ENCODE assay signal across 9 mouse cellular contexts in the genomic region with DNA sequence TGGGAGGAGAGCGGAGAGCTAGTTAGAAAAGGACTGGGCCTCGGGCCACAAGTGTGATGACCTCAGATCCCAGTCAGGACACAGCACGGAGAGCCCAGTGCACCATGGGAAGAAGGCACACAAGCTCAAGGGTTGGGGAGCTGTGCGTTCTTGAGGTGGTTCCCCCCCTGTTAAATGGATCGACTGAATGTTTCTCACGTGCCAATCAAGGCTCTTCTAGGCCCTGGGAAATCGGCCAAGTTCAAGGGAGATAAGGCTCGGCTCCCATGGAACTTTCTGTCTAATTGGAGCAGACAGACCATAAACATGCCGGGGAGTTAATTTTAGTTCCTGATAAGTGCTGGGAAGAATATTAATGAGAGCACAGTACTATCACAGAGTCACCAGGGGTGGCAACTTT. TPM values are rescaled to one million over a fixed set of nuclear protein-coding genes. Genes with fewer than 3 reads are reported as not detected.
A peak's percentile ranks its signal among the peaks of the same experiment; 100 is the strongest.
DNase-seq lines count a peak whose midpoint lies in the region; ATAC-seq lines count a peak whose summit lies in the region.
"Had no signal": no experiment of that assay in that cellular context is flagged by ENCODE, and none has a peak within 500 bp of the region (broad histone marks: within the 10 kb centered on the region; RNA-seq: fewer than 3 reads in every experiment).

No protein-coding gene starts in this region.

- H3K4me2 ChIP-seq in midbrain, embryonic 14.5 days (ENCODE audit: low read length): no peak overlapping the region
- no peak overlapping the region for H3K4me2 ChIP-seq in midbrain, embryonic 13.5 days (replicated peaks)
- 0 out of 2 replicates have a peak overlapping the region, but pooled peaks have one; percentile 16 for H3K4me2 ChIP-seq in heart, embryonic 12.5 days
- no peak overlapping the region for H3K4me2 ChIP-seq in kidney, embryonic 15.5 days
- H3K4me2 ChIP-seq: hindbrain, embryonic 15.5 days had no signal

- WGBS in midbrain, embryonic 14.5 days: 39% methylated on average over 9 of the region's 9 CpGs
- WGBS in midbrain, embryonic 13.5 days: 48% methylated on average over 9 of the region's 9 CpGs
- WGBS in heart, embryonic 12.5 days: 10% methylated on average over 9 of the region's 9 CpGs
- WGBS in kidney, embryonic 15.5 days: 50% methylated on average over 9 of the region's 9 CpGs
- 85% methylated on average over 9 of the region's 9 CpGs for WGBS in midbrain, embryonic 10.5 days

- peaks cover 26% of the 10 kb centered on the region for H3K4me1 ChIP-seq in midbrain, embryonic 14.5 days (ENCODE audit: control insufficient read depth, insufficient read depth, low read length)
- peaks cover 62% of the 10 kb centered on the region for H3K4me1 ChIP-seq in midbrain, embryonic 13.5 days (replicated peaks)
- H3K4me1 ChIP-seq in heart, embryonic 12.5 days (replicated peaks): peaks cover 77% of the 10 kb centered on the region
- peaks cover 57% of the 10 kb centered on the region for H3K4me1 ChIP-seq in kidney, embryonic 15.5 days
- H3K4me1 ChIP-seq in midbrain, embryonic 10.5 days: peaks cover 42% of the 10 kb centered on the region

- no peaks in the 10 kb centered on the region for H3K9me3 ChIP-seq in midbrain, embryonic 14.5 days (ENCODE audit: control insufficient read depth, low read length)
- H3K9me3 ChIP-seq in midbrain, embryonic 13.5 days: no peaks in the 10 kb centered on the region
- no peaks in the 10 kb centered on the region for H3K9me3 ChIP-seq in heart, embryonic 12.5 days (replicated peaks)
- no peaks in the 10 kb centered on the region for H3K9me3 ChIP-seq in kidney, embryonic 15.5 days (replicated peaks)
- no peaks in the 10 kb centered on the region for H3K9me3 ChIP-seq in midbrain, embryonic 10.5 days (replicated peaks)
- H3K9me3 ChIP-seq: hindbrain, embryonic 15.5 days had no signal

- no peak overlapping the region for H3K27ac ChIP-seq in midbrain, embryonic 14.5 days (replicated peaks; ENCODE audit: low read depth, low read length)
- no peak overlapping the region for H3K27ac ChIP-seq in midbrain, embryonic 13.5 days
- H3K27ac ChIP-seq in heart, embryonic 12.5 days (ENCODE audit: poor library complexity, severe bottlenecking): peak overlapping the region; percentile 92
- H3K27ac ChIP-seq in kidney, embryonic 15.5 days: 0 out of 2 replicates have a peak overlapping the region, but pooled peaks have one; percentile 15
- no peak overlapping the region for H3K27ac ChIP-seq in midbrain, embryonic 10.5 days (replicated peaks)
- H3K27ac ChIP-seq: hindbrain, embryonic 15.5 days had no signal

- peaks cover 10% of the 10 kb centered on the region; the same call in 1 of the 2 replicates for H3K27me3 ChIP-seq in midbrain, embryonic 14.5 days (ENCODE audit: control insufficient read depth, insufficient read depth, low read length)
- H3K27me3 ChIP-seq in midbrain, embryonic 13.5 days: peaks cover 27% of the 10 kb centered on the region
- H3K27me3 ChIP-seq in heart, embryonic 12.5 days (replicated peaks): peaks cover 8% of the 10 kb centered on the region
- H3K27me3 ChIP-seq in kidney, embryonic 15.5 days: peaks cover 38% of the 10 kb centered on the region
- peaks cover 71% of the 10 kb centered on the region for H3K27me3 ChIP-seq in midbrain, embryonic 10.5 days (ENCODE audit: low read depth, poor library complexity, severe bottlenecking)

- no peak overlapping the region for H3K9ac ChIP-seq in midbrain, embryonic 14.5 days (replicated peaks; ENCODE audit: low read length)
- H3K9ac ChIP-seq in midbrain, embryonic 13.5 days (replicated peaks): no peak overlapping the region
- no peak overlapping the region for H3K9ac ChIP-seq in heart, embryonic 12.5 days
- no peak overlapping the region for H3K9ac ChIP-seq in kidney, embryonic 15.5 days
- H3K9ac ChIP-seq: hindbrain, embryonic 15.5 days had no signal

- H3K4me3 ChIP-seq in midbrain, embryonic 14.5 days (replicated peaks; ENCODE audit: low read depth, low read length): no peak overlapping the region
- H3K4me3 ChIP-seq in midbrain, embryonic 13.5 days (replicated peaks): no peak overlapping the region
- H3K4me3 ChIP-seq in heart, embryonic 12.5 days: no peak overlapping the region
- H3K4me3 ChIP-seq in kidney, embryonic 15.5 days (replicated peaks): no peak overlapping the region
- no peak overlapping the region for H3K4me3 ChIP-seq in midbrain, embryonic 10.5 days
- H3K4me3 ChIP-seq: hindbrain, embryonic 15.5 days had no signal

- H3K36me3 ChIP-seq in midbrain, embryonic 14.5 days (ENCODE audit: control insufficient read depth, insufficient read depth, low read length): no peaks in the 10 kb centered on the region
- H3K36me3 ChIP-seq in midbrain, embryonic 13.5 days: no peaks in the 10 kb centered on the region
- H3K36me3 ChIP-seq in heart, embryonic 12.5 days: peaks cover 3% of the 10 kb centered on the region; the same call in 1 of the 2 replicates
- no peaks in the 10 kb centered on the region for H3K36me3 ChIP-seq in kidney, embryonic 15.5 days
- no peaks in the 10 kb centered on the region for H3K36me3 ChIP-seq in midbrain, embryonic 10.5 days
- H3K36me3 ChIP-seq: hindbrain, embryonic 15.5 days had no signal

- no peak for ATAC-seq in midbrain, embryonic 14.5 days (ENCODE audit: low FRiP score, low TSS enrichment)
- no peak; the same call in 1 of the 2 replicates for ATAC-seq in midbrain, embryonic 13.5 days
- peak; percentile 69 for ATAC-seq in heart, embryonic 12.5 days (ENCODE audit: insufficient number of reproducible peaks, low FRiP score)
- ATAC-seq in kidney, embryonic 15.5 days (replicated peaks; ENCODE audit: low FRiP score): no peak
- peak; percentile 68 for ATAC-seq in megakaryocyte-erythroid progenitor cell, adult 5-6 weeks (replicated peaks; ENCODE audit: low FRiP score, low TSS enrichment, poor library complexity, severe bottlenecking)

- DNase-seq in midbrain, embryonic 14.5 days: peak; percentile 60
- DNase-seq in cerebellum, postnatal 25 days: no peak
- no peak for DNase-seq in frontal cortex, adult 2 months (ENCODE audit: extremely low spot score in 1 of 2, low spot score in 1 of 2)
- no peak for DNase-seq in midbrain, embryonic 10.5 days (ENCODE audit: low spot score)

RNA-seq across cellular contexts. Expression of a gene that starts 8.0 kb away (rescaled TPM):
- polyA plus RNA-seq in midbrain, embryonic 14.5 days (2014; fragmentation: Nextera tagmentation; extraction: Ambion mirVana): 1.5 and 1.6 TPM in 2 replicates
- polyA plus RNA-seq in midbrain, embryonic 13.5 days (2015; fragmentation: Nextera tagmentation; extraction: Ambion mirVana): 2.1 and 2.8 TPM in 2 replicates
- polyA plus RNA-seq in heart, embryonic 12.5 days (2016; fragmentation: Nextera tagmentation; extraction: Ambion mirVana): 6.0 and 6.8 TPM in 2 replicates
- polyA plus RNA-seq in kidney, embryonic 15.5 days (2015; fragmentation: Nextera tagmentation; extraction: Ambion mirVana): 2.0 and 3.4 TPM in 2 replicates
- total RNA-seq in megakaryocyte-erythroid progenitor cell, adult 5-6 weeks (2014; fragmentation: Nextera tagmentation): not detected in 2 replicates
- not detected in 2 replicates for total RNA-seq in megakaryocyte-erythroid progenitor cell, adult 5-6 weeks (2017)
- polyA plus RNA-seq in frontal cortex, adult 2 months (2012; rRNA removed): 2.0 and 2.1 TPM in 2 replicates
- 1.3 and 2.5 TPM in 2 replicates for polyA plus RNA-seq in midbrain, embryonic 10.5 days (2016; fragmentation: Nextera tagmentation; extraction: Ambion mirVana)

Comparison
In these comparisons a context has a peak if more than half of its experiments do, and no peak if none do; other contexts are left out.
1. ATAC-seq: peak in heart, embryonic 12.5 days (single experiment) and megakaryocyte-erythroid progenitor cell, adult 5-6 weeks (single experiment); none in midbrain, embryonic 14.5 days (single experiment), midbrain, embryonic 13.5 days (single experiment) and kidney, embryonic 15.5 days (single experiment).
2. H3K27ac ChIP-seq: peak in heart, embryonic 12.5 days (single experiment) and kidney, embryonic 15.5 days (single experiment); none in midbrain, embryonic 14.5 days (single experiment), midbrain, embryonic 13.5 days (single experiment) and midbrain, embryonic 10.5 days (single experiment).